Mouse (Mus musculus): ENCODE results near the gene Hoxd9.

Gene Hoxd9

GRCm38 (mm10) chr2:74697567-74698121 lies at the start of gene Hoxd9:
TSS of gene Hoxd9 (plus strand) at chr2:74697727.
- DNase-seq: peak in 1 of 2 experiments; percentile 39

GRCm38 (mm10) chr2:74652996-74653340 lies 44.6 kb upstream of the Hoxd9 start:
- DNase-seq: no peak

GRCm38 (mm10) chr2:74653781-74654535 lies 43.6 kb upstream of the Hoxd9 start:
- DNase-seq: no peak

- no peak for DNase-seq
Observed at GRCm38 (mm10) chr2:74654743-74655419, 42.6 kb upstream of the Hoxd9 start.

GRCm38 (mm10) chr2:74655420-74655781 lies 42.1 kb upstream of the Hoxd9 start:
- DNase-seq: peak in 1 of 2 experiments; percentile 39

- DNase-seq: peak; percentile 61 to 67
Observed at GRCm38 (mm10) chr2:74655821-74656631, 41.5 kb upstream of the Hoxd9 start.

GRCm38 (mm10) chr2:74656632-74657021 lies 40.9 kb upstream of the Hoxd9 start:
- peak in 1 of 2 experiments; percentile 19 for DNase-seq

GRCm38 (mm10) chr2:74657251-74658023 lies 40.1 kb upstream of the Hoxd9 start:
- peak; percentile 48 to 56 for DNase-seq

- peak in 1 of 2 experiments; percentile 25 for DNase-seq
Observed at GRCm38 (mm10) chr2:74658024-74658666, 39.4 kb upstream of the Hoxd9 start.

GRCm38 (mm10) chr2:74658667-74659371 lies 38.7 kb upstream of the Hoxd9 start:
- DNase-seq: peak in 1 of 2 experiments; percentile 28

- peak in 1 of 2 experiments; percentile 20 for DNase-seq
Observed at GRCm38 (mm10) chr2:74659507-74660005, 38.0 kb upstream of the Hoxd9 start, which contains the start of gene Evx2. TSS of gene Evx2 (minus strand) at chr2:74659557.

- peak in 1 of 2 experiments; percentile 20 for DNase-seq
Observed at GRCm38 (mm10) chr2:74660421-74661375, 36.8 kb upstream of the Hoxd9 start.

- DNase-seq: peak in 1 of 2 experiments; percentile 21
Observed at GRCm38 (mm10) chr2:74661685-74662084, 35.8 kb upstream of the Hoxd9 start.

GRCm38 (mm10) chr2:74663291-74663925 lies 34.1 kb upstream of the Hoxd9 start:
- peak in 1 of 2 experiments; percentile 30 for DNase-seq

GRCm38 (mm10) chr2:74666411-74666810 lies 31.1 kb upstream of the Hoxd9 start:
- DNase-seq: no peak

GRCm38 (mm10) chr2:74667191-74667841 lies 30.2 kb upstream of the Hoxd9 start:
- DNase-seq: peak in 1 of 2 experiments; percentile 14

GRCm38 (mm10) chr2:74667842-74668357 lies 29.6 kb upstream of the Hoxd9 start, which contains the start of gene Hoxd13:
TSS of gene Hoxd13 (plus strand) at chr2:74668310.
- DNase-seq: no peak

Measured in B cell, adult 2 months (primary cell).